Mouse (Mus musculus): ENCODE results near the gene Mettl26. TPM values are rescaled to one million over a fixed set of nuclear protein-coding genes. Genes with fewer than 3 reads are reported as not detected.
"Not testable (repeated sequence)": the region's sequence is repeated elsewhere in the genome, so short reads cannot be mapped to it uniquely, and the experiment has no call there.

The Mettl26 gene
- polyA plus RNA-seq, 1 experiment from 2014 or later: 47.1 TPM

DNA sequence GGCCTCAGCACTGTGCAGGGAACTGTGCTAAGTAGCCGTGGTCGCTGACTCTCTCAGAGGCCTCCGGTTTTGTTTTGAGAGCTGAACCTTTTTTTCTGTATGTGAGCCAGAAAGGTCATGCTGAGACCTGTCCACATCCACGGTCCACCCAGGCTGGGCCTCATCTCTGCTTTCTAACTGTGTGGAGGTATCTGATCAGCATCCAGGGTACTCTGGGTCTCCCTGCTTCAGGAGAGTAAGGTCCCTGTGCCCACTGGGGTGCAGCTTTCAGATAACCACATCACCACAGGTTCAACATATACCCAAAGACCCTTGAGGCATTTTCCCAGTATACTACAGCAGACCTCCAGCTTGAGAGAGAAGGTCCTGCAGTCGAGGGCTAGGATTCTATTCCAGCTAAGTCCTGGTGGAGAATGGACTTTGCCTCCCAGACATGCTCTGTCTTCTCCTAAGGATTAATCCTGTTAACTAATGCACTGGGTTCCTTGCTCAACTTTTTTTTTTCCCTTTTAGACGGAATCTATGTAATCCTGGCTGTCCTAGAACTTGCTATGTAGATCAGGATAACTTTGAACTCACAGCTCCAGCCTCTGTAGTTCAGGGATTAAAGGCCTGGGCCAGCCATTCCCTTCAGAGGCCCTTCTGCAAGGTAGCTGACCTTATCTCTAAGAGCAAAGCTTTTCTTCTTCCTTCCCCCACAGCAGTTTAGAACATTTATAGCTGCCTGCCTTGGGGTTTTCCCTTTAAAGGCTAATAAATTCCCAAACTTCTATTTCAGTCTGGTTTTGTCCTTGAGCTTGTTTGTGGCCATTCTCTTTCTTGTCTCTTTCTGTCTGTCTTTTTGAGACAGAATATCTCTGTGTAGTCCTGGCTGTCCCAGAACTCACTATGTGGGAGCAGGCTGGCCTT, 12.9 kb upstream of the Mettl26 start:
- Histone ChIP-seq H3K9me3 (no peaks in the 10 kb centered on the region), H3K4me1 (peaks cover 24% of the 10 kb centered on the region), H3K4me3 (peak overlapping the region; percentile 71), H3K27ac (peak overlapping the region; percentile 89), H3K27me3 (no peaks in the 10 kb centered on the region), H3K36me3 (0 out of 2 replicates have a peak, but pooled peaks cover 4% of the 10 kb centered on the region), H3K9ac (peak overlapping the region; percentile 85), H3K4me2 (peak overlapping the region; percentile 78)
- ATAC-seq (ENCODE audit: insufficient number of reproducible peaks, insufficient read depth, low FRiP score, low TSS enrichment, low read depth): no peak
- 9% methylated on average over 6 of the region's 6 CpGs for WGBS

DNA sequence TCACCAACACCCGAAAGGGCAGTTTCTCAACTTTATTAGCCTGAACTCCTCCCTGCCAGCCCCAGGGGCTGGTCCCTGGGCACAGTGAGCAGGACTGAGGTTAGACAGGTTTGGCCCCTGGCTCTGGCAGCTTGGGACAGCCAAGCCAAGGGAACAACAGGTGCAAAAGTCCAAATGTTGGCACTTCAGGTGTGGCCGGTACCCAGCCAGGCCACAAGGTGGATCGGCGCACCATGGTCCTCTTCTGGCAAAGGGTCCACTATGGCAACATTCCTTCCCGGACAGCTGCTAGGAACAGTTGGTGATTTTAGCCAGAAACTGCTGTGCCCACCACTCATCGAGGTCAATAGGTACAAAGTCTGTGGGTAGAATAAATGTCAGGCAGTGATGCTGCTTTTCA, 11.2 kb upstream of the Mettl26 start:
- H3K4me3 ChIP-seq: no peak overlapping the region
- no peak for ATAC-seq (ENCODE audit: insufficient number of reproducible peaks, insufficient read depth, low FRiP score, low TSS enrichment, low read depth)
- H3K4me2 ChIP-seq: no peak overlapping the region
- no peaks in the 10 kb centered on the region for H3K27me3 ChIP-seq
- H3K9me3 ChIP-seq: no peaks in the 10 kb centered on the region
- H3K4me1 ChIP-seq: peaks cover 34% of the 10 kb centered on the region
- WGBS: 88% methylated on average over 6 of the region's 6 CpGs
- H3K36me3 ChIP-seq: 0 out of 2 replicates have a peak, but pooled peaks cover 4% of the 10 kb centered on the region
- no peak overlapping the region; the same call in 1 of the 2 replicates for H3K9ac ChIP-seq
- no peak overlapping the region for H3K27ac ChIP-seq

DNA sequence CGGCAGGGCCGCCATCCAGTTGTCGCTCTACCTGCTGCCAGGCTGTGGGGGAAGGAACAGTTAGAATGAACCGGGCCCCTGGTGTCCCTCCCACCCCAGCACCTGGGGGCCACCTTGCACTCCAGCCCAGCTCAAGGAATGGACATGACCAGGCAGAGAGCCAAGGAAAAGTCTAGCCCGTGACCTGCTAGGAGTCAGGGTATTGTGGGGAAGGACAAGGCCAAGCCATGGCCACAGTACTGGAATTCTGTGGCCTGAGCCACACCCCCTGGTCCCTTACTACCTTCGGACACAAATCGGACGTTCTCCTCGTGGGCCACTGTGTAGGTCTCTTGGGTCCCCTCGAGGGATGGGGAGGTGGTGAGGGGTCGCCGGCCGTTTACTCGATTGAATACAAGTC, 10.6 kb upstream of the Mettl26 start:
- Histone ChIP-seq H3K9me3 (no peaks in the 10 kb centered on the region), H3K36me3 (no peaks in the 10 kb centered on the region)

DNA sequence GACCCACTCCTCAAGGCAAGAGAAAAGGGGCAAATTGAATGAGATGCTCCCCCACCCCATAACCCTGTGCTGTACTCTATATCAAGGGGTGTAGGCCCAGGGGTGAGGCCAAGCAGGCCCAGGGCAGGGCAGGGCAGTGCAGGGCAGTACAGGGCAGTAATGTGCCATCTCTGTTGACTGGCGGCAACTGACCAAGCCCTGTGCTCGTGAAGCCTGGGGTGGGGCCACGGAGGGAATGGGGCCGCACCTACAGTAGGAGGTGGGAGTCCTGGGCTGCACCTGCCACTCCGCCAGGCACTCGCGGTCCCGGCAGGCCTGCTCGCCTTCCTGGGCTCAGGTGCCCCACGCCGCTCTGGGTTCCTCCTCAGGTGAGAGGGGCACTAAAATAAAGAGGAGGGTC, 9.6 kb upstream of the Mettl26 start:
- ATAC-seq (ENCODE audit: insufficient number of reproducible peaks, insufficient read depth, low FRiP score, low TSS enrichment, low read depth): no peak
- H3K4me2 ChIP-seq: no peak overlapping the region
- H3K9me3 ChIP-seq: no peaks in the 10 kb centered on the region
- peaks cover 27% of the 10 kb centered on the region for H3K4me1 ChIP-seq
- H3K27ac ChIP-seq: no peak overlapping the region
- no peak overlapping the region for H3K9ac ChIP-seq
- H3K4me3 ChIP-seq: no peak overlapping the region
- no peaks in the 10 kb centered on the region for H3K27me3 ChIP-seq
- no peaks in the 10 kb centered on the region for H3K36me3 ChIP-seq
- 88% methylated on average over 11 of the region's 11 CpGs for WGBS

More for the DNA sequence above, 10.6 kb upstream of the Mettl26 start:
- Histone ChIP-seq H3K27me3 (no peaks in the 10 kb centered on the region), H3K9ac (no peak overlapping the region; the same call in 1 of the 2 replicates), H3K4me1 (peaks cover 37% of the 10 kb centered on the region), H3K4me2 (no peak overlapping the region), H3K27ac (no peak overlapping the region), H3K4me3 (no peak overlapping the region)
- 89% methylated on average over 14 of the region's 14 CpGs for WGBS
- ATAC-seq (ENCODE audit: insufficient number of reproducible peaks, insufficient read depth, low FRiP score, low TSS enrichment, low read depth): no peak

DNA sequence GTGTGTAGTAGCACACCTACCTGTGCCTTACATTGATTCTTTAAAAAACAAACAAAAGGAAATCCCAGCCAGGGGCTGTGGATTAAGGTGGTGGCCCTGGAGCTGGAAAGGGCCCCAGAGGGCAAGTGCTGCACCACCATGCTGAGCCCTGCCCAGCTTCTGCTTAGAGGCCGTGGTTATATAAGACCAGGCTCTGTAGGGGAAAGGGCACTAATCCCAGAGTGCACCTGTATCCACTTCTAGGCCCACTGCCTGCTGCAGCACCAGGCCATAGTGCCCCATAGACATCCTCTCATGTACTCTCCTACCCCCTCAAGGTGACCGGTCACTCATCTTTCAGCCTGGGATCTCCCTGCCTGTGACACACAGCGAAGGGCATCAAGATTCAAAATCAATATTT, 8.7 kb upstream of the Mettl26 start:
- H3K9me3 ChIP-seq: no peaks in the 10 kb centered on the region
- H3K4me3 ChIP-seq: no peak overlapping the region
- peaks cover 20% of the 10 kb centered on the region for H3K4me1 ChIP-seq
- no peak overlapping the region for H3K27ac ChIP-seq
- no peaks in the 10 kb centered on the region for H3K27me3 ChIP-seq
- no peaks in the 10 kb centered on the region for H3K36me3 ChIP-seq
- WGBS: 89% methylated on average over 3 of the region's 3 CpGs
- H3K4me2 ChIP-seq: no peak overlapping the region
- no peak overlapping the region for H3K9ac ChIP-seq
- ATAC-seq (ENCODE audit: insufficient number of reproducible peaks, insufficient read depth, low FRiP score, low TSS enrichment, low read depth): no peak

DNA sequence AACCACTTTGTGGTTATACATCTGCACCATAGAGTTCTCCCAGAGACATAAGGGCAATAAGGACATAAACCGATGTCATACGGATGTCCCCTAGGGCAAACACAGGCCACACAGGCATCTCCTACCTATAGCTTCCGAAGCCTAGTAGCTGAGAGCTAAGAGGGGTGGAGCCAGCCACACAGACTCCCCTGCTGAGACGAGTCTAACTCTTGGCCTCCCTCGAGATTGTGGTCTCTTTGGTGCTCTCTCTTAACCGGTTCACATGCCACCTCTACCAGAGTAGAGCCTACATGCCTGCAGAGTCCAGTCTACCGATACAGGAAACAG, 7.4 kb upstream of the Mettl26 start:
- WGBS: 12% methylated on average over 7 of the region's 7 CpGs
- peak overlapping the region; percentile 68 for H3K4me3 ChIP-seq
- H3K27me3 ChIP-seq: no peaks in the 10 kb centered on the region
- H3K9me3 ChIP-seq: no peaks in the 10 kb centered on the region
- H3K4me2 ChIP-seq: peak overlapping the region; percentile 100
- peaks cover 15% of the 10 kb centered on the region for H3K4me1 ChIP-seq
- H3K9ac ChIP-seq: peak overlapping the region; percentile 73
- no peak overlapping the region for H3K27ac ChIP-seq
- H3K36me3 ChIP-seq: no peaks in the 10 kb centered on the region
- no peak for ATAC-seq (ENCODE audit: insufficient number of reproducible peaks, insufficient read depth, low FRiP score, low TSS enrichment, low read depth)

DNA sequence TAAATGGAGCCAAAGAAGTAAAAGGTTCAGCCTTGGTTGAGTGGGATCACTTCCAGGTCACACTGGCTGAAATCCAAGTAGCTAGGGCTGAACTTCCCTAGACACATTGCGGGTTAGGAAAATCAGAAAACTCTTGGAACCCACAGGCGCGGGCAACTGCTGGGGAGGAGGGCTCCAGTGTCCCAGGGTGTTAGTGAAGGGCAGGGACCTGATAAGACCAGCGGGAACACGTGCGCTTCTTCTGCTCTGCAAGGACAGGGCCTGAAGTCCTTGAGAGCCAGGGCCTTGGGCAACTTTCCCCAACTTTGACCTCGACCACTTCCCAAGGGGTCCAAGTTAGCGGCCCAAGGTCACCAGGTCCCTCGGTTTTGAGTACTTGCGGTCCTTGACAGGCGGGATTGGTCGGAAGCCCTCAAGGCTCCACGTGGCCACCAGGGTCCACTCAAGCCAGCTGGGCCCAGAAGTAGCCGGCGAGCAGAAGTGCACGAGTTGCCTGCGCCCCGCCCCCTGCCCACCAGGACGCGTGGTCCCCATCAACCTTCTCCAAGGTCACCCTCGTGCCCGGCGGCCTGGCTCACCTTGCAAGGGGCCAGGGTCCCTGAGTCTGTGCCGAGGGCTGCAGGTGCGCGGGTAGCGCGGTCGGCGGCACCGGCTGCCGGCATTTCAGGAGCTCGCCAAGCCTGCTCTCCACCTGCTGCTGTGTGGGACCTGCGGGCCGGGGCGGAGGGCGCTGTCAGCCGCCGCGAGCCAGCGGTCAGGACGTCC, 6.9 kb upstream of the Mettl26 start:
- Histone ChIP-seq H3K36me3 (no peaks in the 10 kb centered on the region), H3K4me1 (peaks cover 15% of the 10 kb centered on the region), H3K27me3 (no peaks in the 10 kb centered on the region), H3K4me3 (peak overlapping the region; percentile 68), H3K4me2 (peak overlapping the region; percentile 100), H3K27ac (no peak overlapping the region), H3K9me3 (no peaks in the 10 kb centered on the region), H3K9ac (peak overlapping the region; percentile 73)
- WGBS: under 1% methylated on average over 42 of the region's 42 CpGs
- ATAC-seq (ENCODE audit: insufficient number of reproducible peaks, insufficient read depth, low FRiP score, low TSS enrichment, low read depth): peak; percentile 53; the same call in 1 of the 2 replicates

DNA sequence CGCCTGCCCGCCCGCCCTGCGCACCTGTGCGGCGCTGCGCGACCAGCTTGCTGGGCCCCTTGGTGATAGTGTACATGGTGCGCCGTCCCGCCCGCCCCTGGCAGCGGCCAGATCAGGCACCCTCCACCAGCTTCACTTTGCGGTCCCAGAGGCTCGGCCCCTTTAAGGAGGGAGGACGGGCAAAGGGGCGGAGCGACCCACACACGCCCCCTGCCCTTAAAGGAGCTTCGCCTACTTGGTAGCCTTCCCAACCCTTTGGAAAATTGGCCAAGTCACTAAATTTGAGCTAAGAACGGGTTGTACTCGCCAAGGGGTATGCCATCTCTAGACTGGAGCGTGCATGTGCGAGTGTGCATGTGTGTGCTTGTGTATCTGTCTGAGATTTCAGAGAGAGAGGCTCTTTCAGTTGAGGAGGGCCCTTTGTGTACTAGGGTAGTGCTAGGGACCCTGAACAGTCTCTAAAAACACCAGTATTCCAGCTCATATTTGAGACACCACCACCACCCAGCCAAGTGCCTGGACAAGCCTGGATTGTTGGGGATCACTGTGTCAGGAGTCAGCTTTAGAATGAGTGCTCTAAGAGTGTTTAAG, 6.2 kb upstream of the Mettl26 start, which contains the start of gene Mcrip2:
TSS of gene Mcrip2 (minus strand) at position 164 of the 591 bp plus-strand sequence.
- under 1% methylated on average over 24 of the region's 24 CpGs for WGBS
- no peaks in the 10 kb centered on the region for H3K27me3 ChIP-seq
- ATAC-seq (ENCODE audit: insufficient number of reproducible peaks, insufficient read depth, low FRiP score, low TSS enrichment, low read depth): peak; percentile 84
- H3K4me3 ChIP-seq: peak within 1 kb of the TSS; percentile 68
- no peaks in the 10 kb centered on the region for H3K9me3 ChIP-seq
- peak within 1 kb of the TSS; percentile 73 for H3K9ac ChIP-seq
- peak within 1 kb of the TSS; percentile 71 for H3K27ac ChIP-seq
- no peaks in the 10 kb centered on the region for H3K36me3 ChIP-seq
- peak within 1 kb of the TSS; percentile 100 for H3K4me2 ChIP-seq
- peaks cover 15% of the 10 kb centered on the region for H3K4me1 ChIP-seq

DNA sequence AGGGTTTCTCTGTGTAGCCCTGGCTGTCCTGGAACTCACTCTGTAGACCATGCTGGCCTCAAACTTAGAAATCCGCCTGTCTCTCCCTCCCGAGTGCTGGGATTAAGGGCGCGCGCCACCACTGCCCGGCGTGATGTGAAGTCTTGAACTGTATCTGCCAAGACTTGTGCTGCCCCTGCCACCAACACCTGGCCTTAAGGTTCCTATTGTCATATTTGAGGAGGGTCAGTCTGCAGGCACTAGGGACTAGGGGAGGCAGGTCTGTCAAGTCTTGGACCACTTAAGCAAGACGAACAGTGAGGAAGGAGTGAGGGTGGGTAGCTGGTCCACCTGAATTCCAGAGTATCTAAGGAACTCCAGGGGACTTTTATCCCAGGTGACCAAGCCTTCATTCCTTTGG, 5.4 kb upstream of the Mettl26 start:
- no peak overlapping the region for H3K4me3 ChIP-seq
- peaks cover 21% of the 10 kb centered on the region for H3K4me1 ChIP-seq
- ATAC-seq (ENCODE audit: insufficient number of reproducible peaks, insufficient read depth, low FRiP score, low TSS enrichment, low read depth): no peak
- no peaks in the 10 kb centered on the region for H3K9me3 ChIP-seq
- no peak overlapping the region for H3K27ac ChIP-seq
- no peaks in the 10 kb centered on the region for H3K36me3 ChIP-seq
- 90% methylated on average over 8 of the region's 8 CpGs for WGBS
- no peak overlapping the region for H3K9ac ChIP-seq
- no peak overlapping the region for H3K4me2 ChIP-seq
- H3K27me3 ChIP-seq: no peaks in the 10 kb centered on the region

DNA sequence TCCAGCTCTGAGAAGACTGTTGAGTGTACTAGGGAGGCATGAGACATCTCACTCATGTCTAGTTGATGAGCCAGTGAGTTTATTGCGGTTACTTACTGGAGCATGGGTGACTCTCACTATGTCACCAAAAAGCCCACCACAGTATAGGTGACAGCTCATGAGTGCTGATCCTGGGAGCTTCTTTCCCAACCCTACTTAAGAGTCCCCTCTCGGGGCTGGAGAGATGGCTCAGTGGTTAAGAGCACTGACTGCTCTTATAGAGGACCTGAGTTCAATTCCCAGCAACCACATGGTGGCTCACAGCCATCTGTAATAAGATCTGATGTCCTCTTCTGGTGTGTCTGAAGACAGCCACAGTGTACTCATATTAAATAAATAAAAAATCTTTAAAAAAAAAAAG, 4.9 kb upstream of the Mettl26 start:
- no peak for ATAC-seq (ENCODE audit: insufficient number of reproducible peaks, insufficient read depth, low FRiP score, low TSS enrichment, low read depth)
- Histone ChIP-seq H3K4me2 (no peak overlapping the region), H3K9me3 (no peaks in the 10 kb centered on the region), H3K4me3 (no peak overlapping the region), H3K4me1 (peaks cover 21% of the 10 kb centered on the region), H3K27me3 (no peaks in the 10 kb centered on the region), H3K27ac (no peak overlapping the region), H3K9ac (no peak overlapping the region), H3K36me3 (no peaks in the 10 kb centered on the region)
- 87% methylated on average over 2 of the region's 2 CpGs for WGBS

DNA sequence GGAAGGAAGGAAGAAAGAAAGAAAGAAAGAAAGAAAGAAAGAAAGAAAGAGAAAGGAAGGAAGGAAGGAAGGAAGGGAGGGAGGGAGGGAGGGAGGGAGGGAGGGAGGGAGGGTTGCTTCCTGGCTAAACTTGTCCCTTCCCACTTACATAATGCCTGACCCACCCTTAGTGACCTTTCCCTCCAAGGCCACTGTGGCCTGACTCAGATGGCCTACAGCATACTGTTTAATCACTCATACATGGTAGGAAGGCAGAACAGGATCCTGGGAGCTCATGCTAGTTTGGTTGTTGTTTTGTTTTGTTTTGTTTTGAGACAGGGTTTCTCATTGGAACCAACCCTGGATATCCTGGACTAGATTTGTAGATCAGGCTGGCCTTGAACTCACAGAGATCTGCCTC, 3.3 kb upstream of the Mettl26 start:
- H3K9ac ChIP-seq; H3K4me3 ChIP-seq; H3K27me3 ChIP-seq; ATAC-seq (ENCODE audit: insufficient number of reproducible peaks, insufficient read depth, low FRiP score, low TSS enrichment, low read depth); H3K36me3 ChIP-seq; H3K9me3 ChIP-seq; H3K4me2 ChIP-seq; H3K27ac ChIP-seq: not testable (repeated sequence)
- H3K4me1 ChIP-seq: peaks cover 29% of the 10 kb centered on the region

Measured in embryonic facial prominence, embryonic 13.5 days (tissue).